Mouse (Mus musculus) gastrocnemius, adult 18-20 months (tissue): ENCODE data around the gene Rsph14. TPM values are rescaled to one million over a fixed set of nuclear protein-coding genes. Genes with fewer than 3 reads are reported as not detected.
"Not testable (repeated sequence)": the region's sequence is repeated elsewhere in the genome, so short reads cannot be mapped to it uniquely, and the experiment has no call there.

Experiments
- DNase-seq: peaks from one replicate; pipeline ENCODE4 v3.0.0; 2021; ENCODE audit warnings: low spot score
- total RNA-seq, 2 experiments: library from RNA; stranded (reverse); gene quantifications; 2 replicates each; pipeline ENCODE4 v1.2.3; 2021

Gene Rsph14
- total RNA-seq, 2 experiments from 2014 or later: not detected

GRCm38 (mm10) chr10:75054125-75054524 is 21.7 kb upstream of the Rsph14 start:
- DNase-seq: peak; percentile 7

GRCm38 (mm10) chr10:75053655-75054054 is 21.3 kb upstream of the Rsph14 start:
- DNase-seq: no peak

GRCm38 (mm10) chr10:75052902-75053301 is 20.5 kb upstream of the Rsph14 start:
- no peak for DNase-seq

- no peak for DNase-seq
These were observed 19.1 kb upstream of the Rsph14 start for GRCm38 (mm10) chr10:75051364-75052074.

- DNase-seq: no peak
These were observed 16.3 kb upstream of the Rsph14 start for GRCm38 (mm10) chr10:75048711-75049110.

- no peak for DNase-seq
These were observed 13.4 kb upstream of the Rsph14 start for GRCm38 (mm10) chr10:75045831-75046230.

- no peak for DNase-seq
These were observed 12.1 kb upstream of the Rsph14 start for GRCm38 (mm10) chr10:75044459-75044858.

- DNase-seq: not testable (repeated sequence)
These were observed 9.7 kb upstream of the Rsph14 start for GRCm38 (mm10) chr10:75042060-75042459.

- DNase-seq: peak; percentile 91
These were observed 4.5 kb upstream of the Rsph14 start, which contains the start of gene Rab36 for GRCm38 (mm10) chr10:75036883-75037379. Gene Rab36, plus strand, starts transcription at chr10:75037058.

- no peak for DNase-seq
These were observed 856 bp downstream of the Rsph14 start for GRCm38 (mm10) chr10:75031345-75032114.

- no peak for DNase-seq
These were observed 2.2 kb downstream of the Rsph14 start for GRCm38 (mm10) chr10:75030234-75030633.

- DNase-seq: no peak
These were observed 2.7 kb downstream of the Rsph14 start for GRCm38 (mm10) chr10:75029677-75030076.

GRCm38 (mm10) chr10:75028743-75029142 is 3.6 kb downstream of the Rsph14 start:
- no peak for DNase-seq

GRCm38 (mm10) chr10:75026491-75026890 is 5.9 kb downstream of the Rsph14 start:
- no peak for DNase-seq

GRCm38 (mm10) chr10:75021138-75021537 is 11.2 kb downstream of the Rsph14 start:
- DNase-seq: peak; percentile 62

GRCm38 (mm10) chr10:75020271-75020670 is 12.1 kb downstream of the Rsph14 start:
- no peak for DNase-seq

- no peak for DNase-seq
These were observed 15.9 kb downstream of the Rsph14 start for GRCm38 (mm10) chr10:75016481-75016880.

- no peak for DNase-seq
These were observed 16.9 kb downstream of the Rsph14 start for GRCm38 (mm10) chr10:75015465-75015864.

GRCm38 (mm10) chr10:75010704-75011103 is 21.7 kb downstream of the Rsph14 start:
- DNase-seq: no peak

- DNase-seq: no peak
These were observed 25.3 kb downstream of the Rsph14 start for GRCm38 (mm10) chr10:75006889-75007662.

GRCm38 (mm10) chr10:75004067-75004466 is 28.3 kb downstream of the Rsph14 start:
- no peak for DNase-seq

- DNase-seq: no peak
These were observed 31.0 kb downstream of the Rsph14 start for GRCm38 (mm10) chr10:75001391-75001790.
